In the genomic region with DNA sequence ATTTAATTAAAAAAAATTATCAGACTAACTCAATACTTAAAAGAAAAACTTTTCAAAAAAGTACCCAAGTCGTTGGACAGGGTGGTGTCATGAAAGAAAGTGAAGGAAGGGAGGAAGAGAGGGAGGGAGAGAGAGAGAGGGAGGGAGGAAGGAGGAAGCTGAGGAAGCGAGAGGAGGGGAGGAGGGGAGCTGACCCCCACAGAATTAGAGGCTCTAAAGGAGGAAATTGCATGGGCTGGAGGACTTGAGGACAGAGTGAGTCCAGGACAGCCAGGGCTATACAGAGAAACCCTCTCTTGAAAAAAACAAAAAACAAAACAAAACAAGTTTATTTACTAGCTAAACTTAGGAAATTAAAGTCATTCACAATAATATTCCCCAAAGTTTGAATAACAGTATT, we compare ENCODE assay signal across 15 mouse cellular contexts.
"Had no signal": no experiment of that assay in that cellular context is flagged by ENCODE, and none has a peak within 500 bp of the region (broad histone marks: within the 10 kb centered on the region; RNA-seq: fewer than 3 reads in every experiment).

No protein-coding gene starts in this region.

- H3K9me3 ChIP-seq: megakaryocyte, embryonic 14.5 days; midbrain, embryonic 13.5 days; midbrain, embryonic 15.5 days; neural tube, embryonic 12.5 days; stomach, embryonic 15.5 days had no signal

- H3K27me3 ChIP-seq: megakaryocyte, embryonic 14.5 days; midbrain, embryonic 13.5 days; midbrain, embryonic 15.5 days; neural tube, embryonic 12.5 days; stomach, embryonic 15.5 days had no signal

- ATAC-seq: midbrain, embryonic 13.5 days; midbrain, embryonic 15.5 days had no signal

- H3K27ac ChIP-seq: midbrain, embryonic 13.5 days; midbrain, embryonic 15.5 days; neural tube, embryonic 12.5 days; stomach, embryonic 15.5 days; stomach, postnatal 0 days had no signal

- H3K9ac ChIP-seq: lung, embryonic 14.5 days; midbrain, embryonic 13.5 days; midbrain, embryonic 15.5 days; neural tube, embryonic 12.5 days; stomach, embryonic 15.5 days had no signal

- H3K36me3 ChIP-seq: midbrain, embryonic 13.5 days; midbrain, embryonic 15.5 days; neural tube, embryonic 12.5 days; stomach, embryonic 15.5 days had no signal

- DNase-seq: lung, adult 18-20 months; lung, embryonic 14.5 days; lung, postnatal 10 days; lung, postnatal 4 days; right cerebral cortex, postnatal 14 days; thymus, adult 2 months; thymus, postnatal 25 days; thymus, postnatal 4 days had no signal

- H3K4me2 ChIP-seq: lung, embryonic 14.5 days; midbrain, embryonic 11.5 days; midbrain, embryonic 13.5 days; midbrain, embryonic 15.5 days; neural tube, embryonic 12.5 days; stomach, embryonic 15.5 days had no signal

- H3K4me3 ChIP-seq: megakaryocyte, embryonic 14.5 days; midbrain, embryonic 13.5 days; midbrain, embryonic 15.5 days; neural tube, embryonic 12.5 days; stomach, embryonic 15.5 days had no signal

- H3K4me1 ChIP-seq: stomach, embryonic 15.5 days had no signal
